Mouse (Mus musculus) heart, postnatal 10 days (tissue): ENCODE measurements around the gene Sdhaf3. TPM values are rescaled to one million over a fixed set of nuclear protein-coding genes. Genes with fewer than 3 reads are reported as not detected.
"Not testable (repeated sequence)": the region's sequence is repeated elsewhere in the genome, so short reads cannot be mapped to it uniquely, and the experiment has no call there.

Source experiments
- DNase-seq, 2 experiments: peaks; one replicate each; pipeline ENCODE4 v3.0.0; 2021
- intact Hi-C: fragments of 180-260 bp; cut with DNase I; formaldehyde crosslinking; loops from one replicate; pipeline ENCODE4 v1.15.1; 2025
- total RNA-seq, 2 experiments: library from RNA; stranded (reverse); gene quantifications; 2 replicates each; pipeline ENCODE4 v1.2.3; 2021

Sdhaf3 gene
- 1 to 10 TPM; 3.8 to 4.0 TPM for total RNA-seq

- intact Hi-C loops = loop anchor here (10.0 kb wide), 1 partner anchor 381 kb away; the partner anchor contains the start of gene Sem1
Measured at GRCm38 (mm10) chr6:6955764-6956561, at the start of gene Sdhaf3. Gene Sdhaf3 (plus strand): TSS chr6:6956004.

DNA sequence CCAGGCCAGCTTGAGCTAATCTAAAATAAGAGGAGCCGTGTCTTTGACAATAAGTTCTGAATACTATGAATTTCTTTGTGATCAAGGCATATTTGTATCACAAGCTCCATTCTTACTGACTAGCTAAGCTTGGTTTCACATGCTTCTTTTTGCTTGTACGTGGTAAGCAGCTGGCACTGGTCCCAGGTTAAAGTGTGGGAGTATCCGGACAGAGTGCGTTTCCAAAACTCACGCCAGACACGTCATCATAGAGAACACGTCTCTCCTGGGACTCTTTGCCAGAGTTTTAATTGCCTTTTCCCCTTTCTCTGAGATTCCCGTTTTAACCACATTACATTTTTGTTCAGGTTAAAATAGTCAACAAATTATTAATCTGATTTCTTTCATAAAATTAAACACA lies 46.2 kb upstream of the Sdhaf3 start:
- peak; percentile 86 for DNase-seq
- intact Hi-C loops = no loop called here

More at GRCm38 (mm10) chr6:6955764-6956561, at the start of gene Sdhaf3:
- DNase-seq = peak; percentile 97 to 99

DNA sequence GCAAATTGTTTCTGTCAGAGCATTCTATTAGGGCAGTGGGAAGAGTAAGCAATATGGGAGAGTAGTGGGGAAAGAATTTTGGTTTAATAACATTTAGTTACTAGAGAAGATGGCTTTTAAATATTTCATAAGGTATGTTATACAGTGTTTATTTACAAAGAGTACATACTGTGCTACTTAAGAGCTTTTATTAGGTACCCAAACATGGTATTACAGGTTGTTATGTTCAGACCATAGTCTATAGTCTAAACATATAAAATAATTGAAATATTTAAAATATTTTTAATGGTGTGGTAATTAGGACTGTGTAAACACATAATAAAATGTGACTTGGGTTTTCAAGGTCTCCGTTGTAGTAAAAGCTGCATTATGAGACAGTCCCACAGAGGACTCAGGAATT lies 41.5 kb upstream of the Sdhaf3 start:
- no peak for DNase-seq
- intact Hi-C loops = no loop called here

DNA sequence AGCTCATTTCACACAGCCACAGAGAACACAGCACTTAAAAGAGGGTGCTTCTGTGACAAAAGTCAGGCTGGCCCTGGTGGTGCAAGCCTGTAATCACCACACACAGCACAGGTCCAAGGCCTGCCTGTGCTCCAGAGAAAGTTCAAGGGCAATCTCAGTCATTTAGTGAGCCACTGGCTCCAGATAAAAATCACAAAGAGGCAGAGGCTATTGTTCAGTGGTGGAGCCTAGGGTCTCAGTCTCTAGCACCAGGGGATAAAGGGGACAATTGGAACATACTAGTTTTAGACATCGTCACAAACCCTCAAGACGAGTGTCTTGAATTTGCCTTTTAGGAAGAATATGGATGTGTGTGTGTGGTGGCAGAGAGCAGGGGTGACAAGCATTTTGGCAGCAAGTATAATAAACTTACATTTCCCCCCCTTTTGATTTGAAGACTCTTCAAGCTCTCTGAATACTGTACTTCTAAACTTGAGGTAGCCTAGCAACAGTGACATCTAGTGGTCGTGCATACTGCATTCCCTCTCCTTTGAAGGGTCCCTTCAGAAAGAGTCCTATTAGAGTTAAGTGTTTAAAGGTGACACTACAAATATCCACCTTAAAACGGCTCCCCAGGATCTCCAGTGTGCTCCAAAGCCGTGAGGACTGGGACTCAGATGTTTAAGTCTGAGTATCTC lies 40.8 kb upstream of the Sdhaf3 start:
- intact Hi-C loops = loop anchor here (1.0 kb wide), 3 partner anchors 25 to 1057 kb away; no protein-coding TSS in a partner anchor
- DNase-seq = peak; percentile 52 to 69

DNA sequence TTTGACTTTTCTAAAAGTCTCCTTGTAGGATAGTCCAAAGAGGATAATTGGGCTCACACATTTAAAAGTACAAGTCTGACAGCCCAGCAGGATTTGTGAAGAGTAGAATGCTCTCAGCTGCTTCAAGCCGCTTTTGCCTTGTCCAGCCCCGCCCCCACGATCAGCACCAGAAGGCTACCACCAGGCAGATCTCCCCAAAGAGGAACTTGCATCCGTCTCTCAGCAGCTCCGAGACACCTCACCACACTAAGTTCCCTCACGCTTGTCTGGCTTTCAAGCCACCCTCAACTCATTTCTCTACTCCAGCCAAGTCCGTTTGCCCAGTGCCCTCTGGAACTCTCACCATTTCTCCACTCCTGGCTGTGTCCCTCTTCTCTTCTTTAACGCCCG lies 40.3 kb upstream of the Sdhaf3 start:
- intact Hi-C loops = loop anchor here (1.0 kb wide), 3 partner anchors 25 to 1057 kb away; no protein-coding TSS in a partner anchor
- DNase-seq = no peak

- intact Hi-C loops = no loop called here
- no peak for DNase-seq
Measured at GRCm38 (mm10) chr6:6917334-6917733, 38.5 kb upstream of the Sdhaf3 start.

DNA sequence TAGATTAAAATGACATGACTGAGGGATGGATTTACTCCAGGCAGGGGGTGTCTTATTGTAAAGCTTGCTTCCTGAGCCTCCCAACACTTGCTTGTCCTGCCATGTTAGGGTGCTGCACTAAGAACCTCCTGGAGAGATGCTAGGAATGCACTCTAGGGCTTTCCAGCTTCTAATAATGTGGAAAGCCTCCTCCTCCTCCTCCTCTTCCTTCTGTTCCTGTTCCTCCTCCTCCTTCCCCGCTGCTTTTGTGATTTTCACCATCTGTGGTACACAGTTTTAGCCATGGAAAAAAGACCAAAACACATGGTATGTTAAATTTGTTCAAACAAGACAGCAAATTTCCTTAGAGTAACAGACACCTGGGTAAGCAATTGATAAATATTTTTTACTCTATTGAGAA lies 30.5 kb upstream of the Sdhaf3 start:
- DNase-seq = no peak
- intact Hi-C loops = no loop called here

- intact Hi-C loops = no loop called here
- DNase-seq = no peak
Measured at GRCm38 (mm10) chr6:6930831-6931230, 25.0 kb upstream of the Sdhaf3 start.

- intact Hi-C loops = no loop called here
Measured at GRCm38 (mm10) chr6:6931507-6931906, 24.3 kb upstream of the Sdhaf3 start.

DNA sequence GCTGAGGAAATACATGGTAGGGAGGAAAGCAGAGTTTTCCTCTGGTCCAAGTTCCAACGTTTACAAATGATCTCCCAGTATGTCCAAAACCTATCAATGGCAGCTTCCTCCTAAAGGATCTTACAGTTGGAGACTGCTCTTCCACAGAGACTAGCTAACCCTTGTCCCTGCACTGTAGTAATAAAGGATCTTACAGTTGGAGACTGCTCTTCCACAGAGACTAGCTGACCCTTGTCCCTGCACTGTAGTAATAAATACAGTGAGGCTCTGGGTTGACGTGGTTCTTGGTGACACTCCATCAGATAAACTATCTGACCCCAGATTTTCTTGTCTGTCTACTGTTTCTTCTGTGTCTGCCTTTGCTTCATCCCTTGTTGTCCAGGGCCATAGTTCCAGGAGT lies 15.0 kb upstream of the Sdhaf3 start:
- intact Hi-C loops = loop anchor here (5.0 kb wide), 1 partner anchor 721 kb away; no protein-coding TSS in a partner anchor
- no peak for DNase-seq

More at GRCm38 (mm10) chr6:6931507-6931906, 24.3 kb upstream of the Sdhaf3 start:
- no peak for DNase-seq

DNA sequence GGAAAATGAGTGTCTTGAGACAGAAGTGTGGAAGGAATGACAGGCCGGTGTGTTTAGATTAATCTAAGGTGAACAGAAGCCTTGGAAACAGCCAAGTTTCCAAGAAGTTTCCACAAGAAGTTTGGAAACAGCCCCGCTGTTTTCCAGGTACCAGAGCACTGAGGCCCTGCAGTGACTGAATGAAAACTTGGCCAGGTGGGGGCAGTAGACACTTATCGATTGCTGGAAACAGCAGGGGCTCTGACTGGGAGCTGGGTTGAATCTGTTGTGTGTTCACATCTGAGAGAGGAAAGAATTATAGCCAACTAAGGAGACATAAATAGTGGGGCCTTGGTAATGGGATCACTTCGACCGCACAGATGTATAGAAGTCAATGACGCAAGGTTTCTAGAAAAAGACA lies 13.0 kb upstream of the Sdhaf3 start:
- intact Hi-C loops = loop anchor here (5.0 kb wide), 1 partner anchor 719 kb away; no protein-coding TSS in a partner anchor
- peak; percentile 17 to 34 for DNase-seq

- intact Hi-C loops = no loop called here
Measured at GRCm38 (mm10) chr6:6947650-6948049, 8.2 kb upstream of the Sdhaf3 start.

GRCm38 (mm10) chr6:6955395-6955763 lies 425 bp upstream of the Sdhaf3 start:
- intact Hi-C loops = loop anchor here (10.0 kb wide), 1 partner anchor 381 kb away; the partner anchor contains the start of gene Sem1
- no peak for DNase-seq

More at GRCm38 (mm10) chr6:6947650-6948049, 8.2 kb upstream of the Sdhaf3 start:
- no peak for DNase-seq

DNA sequence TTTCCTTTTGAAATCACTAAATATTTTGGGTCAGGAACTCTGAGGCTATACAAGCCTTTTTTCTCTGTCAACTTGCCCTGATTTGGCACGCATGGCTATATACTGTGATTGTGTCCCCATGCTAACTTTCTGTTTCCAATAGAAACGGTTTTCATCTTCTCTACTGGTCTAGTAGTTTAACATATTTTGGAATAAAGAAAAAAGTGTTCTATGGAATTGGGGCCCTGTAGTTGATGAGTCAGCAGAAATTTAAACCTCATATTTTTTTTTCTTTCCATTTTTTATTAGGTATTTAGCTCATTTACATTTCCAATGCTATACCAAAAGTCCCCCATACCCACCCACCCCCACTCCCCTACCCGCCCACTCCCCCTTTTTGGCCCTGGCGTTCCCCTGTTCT lies 3.4 kb downstream of the Sdhaf3 start:
- not testable (repeated sequence) for DNase-seq
- intact Hi-C loops = loop anchor here (10.0 kb wide), 1 partner anchor 384 kb away; the partner anchor contains the start of gene Sem1

- intact Hi-C loops = no loop called here
- DNase-seq = no peak
Measured at GRCm38 (mm10) chr6:6997226-6997946, 41.6 kb downstream of the Sdhaf3 start.

GRCm38 (mm10) chr6:6997956-6998355 lies 42.2 kb downstream of the Sdhaf3 start:
- no peak for DNase-seq
- intact Hi-C loops = no loop called here

DNA sequence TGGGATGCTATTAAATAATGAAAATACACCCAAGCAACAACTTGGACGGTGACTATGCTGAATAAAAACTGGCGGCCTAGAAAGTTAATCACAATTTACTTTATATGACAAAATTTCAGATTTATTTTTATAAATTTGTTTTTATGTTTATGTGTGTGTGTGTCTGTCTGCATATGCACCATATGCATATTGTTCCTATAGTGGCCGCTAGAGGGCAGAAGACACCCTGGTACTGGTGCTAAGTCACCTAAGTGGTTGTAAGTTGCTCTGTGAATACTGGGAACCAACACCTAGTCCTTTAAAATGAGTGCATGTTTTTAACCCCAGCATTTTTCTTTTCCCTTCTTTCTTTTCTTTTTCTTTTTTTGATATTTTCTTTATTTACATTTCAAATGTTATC lies 43.2 kb downstream of the Sdhaf3 start:
- no peak for DNase-seq
- intact Hi-C loops = no loop called here

DNA sequence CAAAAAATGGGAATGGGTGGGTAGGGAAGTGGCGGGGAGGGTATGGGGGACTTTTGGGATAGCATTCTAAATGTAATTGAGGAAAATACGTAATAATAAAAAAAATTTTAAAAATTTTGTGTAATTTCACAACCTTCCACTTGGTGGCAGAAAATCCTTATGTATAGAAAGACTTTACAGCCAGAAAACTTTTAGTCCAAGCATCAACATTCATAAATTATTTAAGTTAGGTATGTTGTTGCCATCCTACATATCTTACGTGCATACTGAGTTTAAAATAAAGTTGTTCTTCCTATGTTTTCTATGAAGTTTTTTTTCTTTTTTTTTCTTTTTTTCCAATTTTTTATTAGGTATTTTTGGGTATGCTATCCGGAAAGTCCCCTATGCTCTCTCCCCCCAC lies 47.3 kb downstream of the Sdhaf3 start:
- intact Hi-C loops = loop anchor here (2.0 to 10.0 kb wide), 2 partner anchors 122 to 658 kb away; no protein-coding TSS in a partner anchor
- DNase-seq = no peak

- peak; percentile 11 to 19 for DNase-seq
Measured at GRCm38 (mm10) chr6:7004005-7004404, 48.2 kb downstream of the Sdhaf3 start.

GRCm38 (mm10) chr6:7038087-7038486 lies 82.3 kb downstream of the Sdhaf3 start:
- no peak for DNase-seq
- intact Hi-C loops = no loop called here

More at GRCm38 (mm10) chr6:7004005-7004404, 48.2 kb downstream of the Sdhaf3 start:
- intact Hi-C loops = loop anchor here (2.0 to 10.0 kb wide), 2 partner anchors 17 to 121 kb away; no protein-coding TSS in a partner anchor

DNA sequence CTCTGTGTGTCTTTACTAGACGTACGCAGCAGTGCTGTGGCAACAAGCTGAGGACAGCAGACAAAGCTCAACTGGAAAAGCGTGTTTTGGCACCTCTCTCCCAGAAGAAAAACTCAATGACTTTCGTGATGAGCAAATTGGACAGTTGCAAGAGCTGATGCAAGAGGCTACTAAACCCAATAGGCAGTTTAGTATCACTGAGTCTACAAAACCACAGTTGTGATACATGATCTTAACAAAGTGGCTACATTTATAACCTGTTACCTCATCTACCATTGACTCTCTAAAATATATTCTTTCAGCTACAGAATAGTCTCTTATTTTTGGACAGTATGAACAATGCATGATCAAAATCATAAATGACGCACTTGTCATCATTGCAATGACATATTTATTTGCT lies 83.0 kb downstream of the Sdhaf3 start:
- no peak for DNase-seq

More for the DNA sequence above, 83.0 kb downstream of the Sdhaf3 start:
- intact Hi-C loops = no loop called here
